Mouse (Mus musculus) left cerebral cortex, adult 18-20 months (tissue): ENCODE data around the gene Soat2. TPM values are rescaled to one million over a fixed set of nuclear protein-coding genes. Genes with fewer than 3 reads are reported as not detected.

Experiments used
- DNase-seq, 2 experiments: peaks; one replicate each; pipeline ENCODE4 v3.0.0; 2021 to 2022; ENCODE audit warnings: low spot score in 2 of 2, mixed read lengths in 1 of 2
- total RNA-seq, 2 experiments: library from RNA; stranded (reverse); gene quantifications; 2 replicates each; pipeline ENCODE4 v1.2.3; 2021

The Soat2 gene
- total RNA-seq, 2 experiments from 2014 or later: 0.30 TPM; not detected in 1

DNA sequence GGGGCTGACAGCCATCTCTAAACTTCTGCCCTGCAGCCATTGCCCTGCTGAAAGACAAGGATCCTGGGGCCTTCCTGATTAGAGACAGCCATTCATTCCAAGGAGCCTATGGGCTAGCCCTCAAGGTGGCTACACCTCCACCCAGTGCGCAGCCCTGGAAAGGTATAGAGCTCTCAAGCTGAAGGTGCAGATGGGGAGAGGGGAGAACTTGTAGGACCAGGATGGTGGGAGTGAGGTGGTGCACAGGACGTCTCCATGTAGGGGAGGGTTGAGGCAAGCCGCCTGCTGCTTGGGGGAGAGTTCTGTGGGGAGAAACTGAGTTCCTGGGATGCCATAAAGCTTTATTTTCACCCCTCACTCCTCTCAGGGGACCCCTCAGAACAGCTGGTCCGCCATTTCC lies 36.7 kb upstream of the Soat2 start:
- no peak for DNase-seq

- no peak for DNase-seq
Measured at GRCm38 (mm10) chr15:102114651-102115260, 35.6 kb upstream of the Soat2 start.

GRCm38 (mm10) chr15:102115731-102116231 lies 34.5 kb upstream of the Soat2 start:
- DNase-seq: no peak

DNA sequence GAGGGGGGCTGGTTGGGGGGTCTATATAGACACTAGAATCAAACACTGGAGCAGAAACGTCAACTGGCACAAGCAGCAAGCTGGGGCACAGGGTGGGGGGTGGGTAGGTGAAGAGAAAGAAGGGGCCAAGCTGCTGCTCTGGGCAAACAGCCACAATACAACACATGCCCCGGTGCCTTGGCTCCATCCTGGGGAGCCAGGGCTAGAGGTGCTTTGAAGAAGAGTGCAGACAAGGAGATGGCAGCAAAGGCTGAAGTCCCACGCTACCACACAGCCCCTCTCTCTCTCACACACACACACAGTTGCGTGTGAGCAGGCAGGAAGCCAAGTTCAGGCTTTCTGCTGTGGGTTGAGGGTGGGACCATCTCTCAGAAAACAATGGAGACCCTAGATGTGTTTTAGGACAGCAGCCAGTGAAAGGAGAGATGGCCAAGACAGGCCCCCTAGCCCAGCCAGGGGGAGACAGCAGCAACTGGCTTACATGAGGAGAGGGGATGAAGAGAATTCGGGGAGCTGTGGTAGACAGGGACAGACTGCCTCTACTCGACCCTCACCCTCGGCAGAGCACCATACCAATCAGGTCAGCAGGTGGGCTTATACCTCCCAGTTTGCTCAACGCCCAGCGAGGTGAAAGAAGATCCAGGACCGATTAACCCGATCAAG lies 33.4 kb upstream of the Soat2 start:
- DNase-seq: no peak

DNA sequence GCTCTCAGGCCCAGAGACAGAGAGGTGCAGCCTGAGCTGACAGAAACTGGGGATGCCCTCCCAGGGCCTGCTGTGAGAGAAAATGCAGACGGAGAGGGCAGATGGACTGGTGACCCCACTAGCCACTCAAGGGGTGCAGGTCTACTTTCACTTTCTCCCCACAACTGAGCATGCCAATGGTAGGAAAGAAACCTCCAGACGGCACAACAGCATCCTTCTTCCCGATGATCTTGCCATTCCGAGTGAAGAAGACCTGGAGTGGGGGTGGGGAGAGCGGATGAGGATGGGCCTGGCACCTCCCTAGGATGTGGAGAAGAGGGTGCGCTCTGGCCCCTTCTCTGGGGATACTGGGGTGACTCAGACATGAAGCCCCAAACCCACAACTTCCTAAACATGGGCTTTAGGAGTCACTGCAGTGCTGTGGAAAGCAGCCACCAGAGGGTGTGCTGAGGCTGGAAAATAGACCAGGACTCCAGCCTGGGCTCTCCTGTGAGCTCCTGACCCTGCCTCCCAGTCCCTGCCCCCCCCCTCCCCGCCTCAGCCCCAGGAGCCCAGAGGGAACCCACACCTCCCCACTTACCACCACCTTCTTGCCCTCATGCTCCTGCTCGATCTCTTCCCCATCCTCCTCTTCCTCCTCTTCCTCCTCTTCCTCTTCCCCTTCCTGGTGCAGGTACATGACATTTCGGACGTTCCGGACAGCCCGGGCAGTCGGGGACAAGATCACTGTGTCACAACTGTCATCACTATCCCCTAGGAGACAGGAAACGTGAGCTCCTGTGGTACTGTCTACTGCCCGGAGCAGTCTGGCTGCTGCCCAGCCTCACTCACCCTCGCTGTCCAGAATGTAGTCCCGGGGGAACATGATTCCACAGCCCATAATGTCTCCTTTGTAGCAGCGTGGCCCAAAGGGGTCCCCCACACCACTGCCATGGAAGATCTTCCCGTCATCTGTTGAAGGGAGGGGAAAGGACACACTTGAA lies 32.6 kb upstream of the Soat2 start:
- DNase-seq: no peak

DNA sequence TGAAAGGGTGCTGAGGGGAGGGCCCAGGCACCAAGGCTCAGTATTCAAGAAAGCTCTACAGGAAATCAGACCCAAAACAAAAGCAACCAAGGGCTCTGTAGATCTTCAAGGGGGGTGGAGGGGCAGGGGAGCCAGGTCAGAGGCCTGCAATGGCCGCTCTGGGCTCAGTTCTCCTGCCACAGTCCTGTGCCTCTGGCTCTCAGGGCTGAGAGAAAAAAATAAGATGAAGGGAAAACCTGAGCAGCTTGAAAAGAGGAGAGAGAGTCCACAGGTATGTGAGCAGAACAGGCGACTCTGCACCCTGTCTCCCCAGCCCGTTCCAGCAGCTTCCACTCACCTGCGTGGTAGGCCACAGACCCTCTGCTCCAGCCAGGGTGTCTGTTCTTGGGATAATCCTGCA lies 31.7 kb upstream of the Soat2 start:
- DNase-seq: no peak

DNA sequence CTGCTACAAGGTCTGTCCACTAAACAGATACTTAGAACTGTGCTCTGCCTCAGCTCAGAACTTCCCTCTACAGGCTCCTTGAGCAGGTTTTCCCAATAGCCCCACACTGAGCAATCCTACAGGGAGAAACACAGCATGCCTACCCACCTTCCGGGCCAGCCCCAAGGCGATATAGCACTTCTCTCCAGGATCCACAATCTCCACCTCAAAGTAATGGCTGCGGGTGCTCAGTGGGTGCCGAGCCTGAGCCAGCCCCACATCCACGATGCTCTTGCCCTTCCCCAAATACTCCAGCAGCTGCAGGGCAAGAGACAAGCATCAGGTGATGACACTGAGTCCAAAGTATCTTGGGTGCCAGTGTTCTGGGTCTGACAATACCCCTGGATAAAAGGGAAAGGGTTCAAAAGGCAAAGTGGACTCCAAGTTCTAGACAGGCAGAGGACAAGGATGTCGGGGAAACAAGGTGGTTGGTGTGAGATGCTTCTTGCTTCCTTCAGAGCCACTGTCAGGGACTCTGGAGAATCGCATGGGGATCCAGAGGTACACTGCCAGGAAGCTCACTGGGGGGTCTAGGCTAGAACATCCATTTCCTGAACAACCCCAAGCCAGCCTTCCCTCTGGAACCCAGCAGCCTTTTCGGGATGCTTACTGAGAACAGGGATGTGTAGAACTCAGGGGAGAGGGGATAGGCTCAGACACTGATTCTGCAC lies 31.1 kb upstream of the Soat2 start:
- no peak for DNase-seq

DNA sequence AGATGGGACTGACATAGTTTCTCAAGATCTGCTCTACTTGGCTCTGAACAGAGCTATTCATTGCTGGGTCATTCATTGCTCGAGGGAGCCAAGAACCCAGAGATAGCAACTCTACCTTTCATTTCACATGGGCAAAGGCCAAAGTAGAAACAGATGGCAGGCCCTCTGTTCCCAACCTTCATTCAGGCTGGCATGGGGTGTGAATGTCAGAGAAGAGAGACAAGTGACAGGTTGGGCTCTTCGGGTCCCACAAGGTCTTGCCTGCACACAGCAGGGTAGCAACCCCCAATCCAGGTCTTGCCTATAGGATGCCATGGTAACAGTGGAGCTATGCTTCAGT lies 30.5 kb upstream of the Soat2 start:
- DNase-seq: no peak

- DNase-seq: no peak
Measured at GRCm38 (mm10) chr15:102120530-102120929, 29.8 kb upstream of the Soat2 start.

- DNase-seq: no peak
Measured at GRCm38 (mm10) chr15:102126303-102126702, 24.0 kb upstream of the Soat2 start.

GRCm38 (mm10) chr15:102133314-102133713 lies 17.0 kb upstream of the Soat2 start:
- no peak for DNase-seq

GRCm38 (mm10) chr15:102134709-102135108 lies 15.6 kb upstream of the Soat2 start:
- no peak for DNase-seq

GRCm38 (mm10) chr15:102135522-102136128 lies 14.7 kb upstream of the Soat2 start:
- no peak for DNase-seq

GRCm38 (mm10) chr15:102136129-102136758 lies 14.1 kb upstream of the Soat2 start, which contains the start of gene Spryd3:
Gene Spryd3 (minus strand): TSS chr15:102136234.
- peak; percentile 97 to 98 for DNase-seq

DNA sequence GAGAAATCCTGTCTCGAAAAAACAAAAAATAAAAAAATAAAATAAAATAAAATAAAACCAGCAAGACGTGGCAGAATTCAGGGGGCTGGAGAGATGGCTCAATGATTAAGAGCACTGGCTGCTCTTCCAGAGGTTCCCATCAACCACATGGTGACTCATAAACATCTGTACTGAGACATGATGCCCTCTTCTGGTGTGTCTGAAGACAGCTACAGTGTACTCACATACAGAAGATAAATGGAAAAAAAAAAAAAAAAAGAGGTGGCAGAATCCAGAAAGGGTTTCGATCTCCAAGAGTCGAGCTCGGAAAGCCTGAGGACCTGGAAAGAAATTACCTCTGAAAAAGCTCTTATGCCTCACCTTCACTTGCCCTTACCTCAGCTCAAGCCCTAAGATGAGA lies 9.2 kb upstream of the Soat2 start:
- no peak for DNase-seq

DNA sequence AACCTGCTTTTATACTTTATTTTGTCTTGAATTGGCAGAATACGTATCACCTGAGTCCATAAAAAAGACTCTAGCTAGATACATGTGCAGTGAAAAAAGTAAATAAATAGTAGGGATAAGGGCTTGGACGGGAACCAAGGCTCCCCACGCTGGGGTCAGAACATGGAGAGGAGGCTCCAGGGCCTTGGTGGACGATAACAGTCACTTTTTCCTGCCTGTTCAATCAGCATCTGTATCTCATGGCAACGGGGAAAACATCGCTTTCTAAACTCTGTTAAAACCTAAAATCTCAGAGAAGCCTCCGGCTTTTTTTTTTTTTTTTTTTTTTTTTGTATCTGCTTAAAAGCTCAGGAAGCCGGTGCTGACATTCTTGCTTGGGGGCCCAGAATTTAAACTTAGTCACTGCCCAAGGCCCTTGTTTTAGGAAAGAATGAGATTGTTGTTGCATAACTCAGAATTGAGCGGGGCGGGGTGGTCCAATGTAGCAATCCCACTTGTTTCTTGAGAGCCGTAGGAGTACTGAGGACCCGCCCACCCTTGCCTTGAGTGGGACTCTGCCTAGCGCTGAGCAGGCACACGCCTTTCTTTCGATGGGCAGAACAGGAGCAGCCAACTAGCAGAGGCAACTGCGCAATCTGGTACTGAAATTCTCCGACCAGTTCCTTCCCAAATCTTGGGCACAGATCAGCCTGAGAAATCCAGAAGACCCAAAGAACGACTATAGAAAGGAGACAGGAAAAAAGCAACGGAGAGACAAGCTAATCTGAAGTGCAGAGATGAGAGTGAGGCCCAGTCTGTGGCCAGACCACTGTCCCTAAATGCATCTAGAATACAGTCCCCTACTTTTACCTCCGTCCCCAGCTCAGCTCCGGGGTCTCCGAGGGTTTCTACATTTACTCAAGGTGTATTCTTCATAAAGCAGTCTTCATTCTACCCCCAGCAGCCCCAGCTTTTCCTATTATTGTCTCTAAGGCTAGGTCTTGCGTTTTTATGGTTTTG lies 7.1 kb upstream of the Soat2 start:
- DNase-seq: peak; percentile 51 to 69

DNA sequence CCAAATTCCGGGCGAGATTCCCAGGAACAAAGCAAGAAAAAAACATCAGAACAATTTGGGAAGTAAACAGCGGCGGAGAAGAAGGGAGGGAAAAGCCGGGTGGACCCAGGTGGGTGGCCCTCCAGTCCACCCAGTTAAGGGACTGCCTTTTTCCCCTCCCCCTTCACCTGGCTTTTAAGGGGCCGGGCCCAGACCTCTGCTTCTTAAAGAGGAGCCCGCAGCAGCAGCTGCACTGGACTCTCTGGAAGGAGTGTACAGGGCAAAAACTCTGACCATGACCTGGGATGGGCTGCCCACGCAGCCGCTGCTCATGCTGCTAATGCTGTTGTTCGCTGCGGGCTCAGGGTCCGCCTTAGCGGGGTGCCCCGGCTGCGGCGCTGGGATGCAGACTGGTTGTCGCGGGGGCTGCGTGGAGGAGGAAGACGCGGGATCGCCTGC lies 6.0 kb upstream of the Soat2 start, which contains the start of gene Igfbp6:
TSS of gene Igfbp6 (plus strand) at position 89 of the 438 bp plus-strand sequence.
- DNase-seq: peak; percentile 27 to 46

DNA sequence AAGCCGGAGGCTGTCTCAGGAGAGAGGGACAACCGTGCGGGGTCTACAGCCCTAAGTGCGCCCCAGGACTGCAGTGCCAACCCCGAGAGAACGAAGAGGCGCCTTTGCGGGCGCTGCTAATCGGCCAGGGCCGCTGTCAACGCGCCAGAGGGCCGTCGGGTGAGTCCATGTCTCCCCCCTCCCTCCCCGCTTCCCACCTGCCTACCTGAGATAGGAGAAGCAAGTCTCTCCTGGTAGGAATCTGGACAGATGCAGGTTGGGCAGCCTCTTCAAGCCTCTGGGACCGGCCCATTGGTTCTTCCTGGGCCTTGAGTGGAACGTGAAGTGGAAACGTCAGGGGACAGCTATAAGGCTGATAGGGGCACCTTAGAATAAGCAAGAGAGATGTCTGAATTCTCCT lies 5.6 kb upstream of the Soat2 start:
- DNase-seq: no peak

DNA sequence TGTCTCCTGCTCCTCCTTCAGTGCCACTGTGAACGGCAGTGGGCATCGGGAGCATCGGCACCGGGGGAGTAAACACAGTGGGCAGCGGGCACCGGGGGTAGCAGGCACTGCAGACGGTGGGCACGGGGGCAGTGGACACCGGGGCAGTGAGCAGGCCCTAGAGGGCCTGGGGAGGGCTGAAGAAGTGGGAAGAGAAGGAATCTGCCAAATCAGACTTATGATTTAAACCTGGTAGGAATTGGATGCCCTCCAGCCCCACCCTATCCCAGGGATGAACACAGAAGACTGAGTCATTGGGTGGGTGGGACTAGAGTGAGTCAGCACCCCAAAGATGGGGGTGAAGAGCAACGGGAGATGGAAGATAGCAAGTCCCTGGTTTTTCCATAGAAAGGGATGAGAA lies 5.0 kb upstream of the Soat2 start:
- DNase-seq: peak; percentile 73 to 77
